Mouse (Mus musculus): ENCODE data around the gene Clec2l. TPM values are rescaled to one million over a fixed set of nuclear protein-coding genes. Genes with fewer than 3 reads are reported as not detected.

Gene Clec2l
- total and polyA plus RNA-seq, 3 experiments, result 0.52 to 5.9 (median 0.84) TPM

- 87% methylated on average over 3 of the region's 3 CpGs for WGBS
- Histone ChIP-seq H3K4me1 (ENCODE audit: control insufficient read depth, insufficient read depth, low read length) (0 out of 2 replicates have a peak, but pooled peaks cover 1% of the 10 kb centered on the region), H3K79me2 (replicated peaks; ENCODE audit: control insufficient read depth, insufficient read depth, low read length) (no peaks in the 10 kb centered on the region), H3K36me3 (ENCODE audit: control insufficient read depth, insufficient read depth, low read length) (no peaks in the 10 kb centered on the region; the same call in 1 of the 2 replicates), H3K27me3 (ENCODE audit: control insufficient read depth, insufficient read depth, low read length) (no peaks in the 10 kb centered on the region), H3K9ac (ENCODE audit: low read depth, low read length) (no peak overlapping the region), H3K27ac (no peak overlapping the region), H3K4me3 (no peak overlapping the region)
- peak in 1 of 2 experiments; percentile 55 for DNase-seq
- intact Hi-C loops (cut with DNase I), result no loop called here
- 0 out of 2 replicates have a peak, but pooled peaks have one; percentile 25 for TF ChIP-seq EP300 (IDR thresholded peaks at IDR 0.05; ENCODE audit: insufficient read depth, low read depth, low read length)
- TF ChIP-seq POLR2A (IDR thresholded peaks at IDR 0.05; ENCODE audit: insufficient read depth, low read depth, low read length), result no peak
- no peak for TF ChIP-seq CTCF (IDR thresholded peaks at IDR 0.05)
Measured at GRCm38 (mm10) chr6:38710449-38710848, 47.6 kb downstream of the Clec2l start.

GRCm38 (mm10) chr6:38713957-38714898, 51.4 kb downstream of the Clec2l start:
- H3K27me3 ChIP-seq (ENCODE audit: control insufficient read depth, insufficient read depth, low read length), result no peaks in the 10 kb centered on the region
- H3K4me1 ChIP-seq (ENCODE audit: control insufficient read depth, insufficient read depth, low read length), result 0 out of 2 replicates have a peak, but pooled peaks cover 1% of the 10 kb centered on the region
- intact Hi-C loops (cut with DNase I), result no loop called here
- peak overlapping the region; percentile 69 for H3K9ac ChIP-seq (ENCODE audit: low read depth, low read length)
- TF ChIP-seq POLR2A (IDR thresholded peaks at IDR 0.05; ENCODE audit: insufficient read depth, low read depth, low read length) (0 out of 2 replicates have a peak, but pooled peaks have one; percentile 29), CTCF (IDR thresholded peaks at IDR 0.05) (no peak), EP300 (IDR thresholded peaks at IDR 0.05; ENCODE audit: insufficient read depth, low read depth, low read length) (peak; percentile 61; the same call in 1 of the 2 replicates)
- 59% methylated on average over 19 of the region's 19 CpGs for WGBS
- peak overlapping the region; percentile 60 for H3K27ac ChIP-seq
- no peaks in the 10 kb centered on the region for H3K79me2 ChIP-seq (replicated peaks; ENCODE audit: control insufficient read depth, insufficient read depth, low read length)
- H3K36me3 ChIP-seq (ENCODE audit: control insufficient read depth, insufficient read depth, low read length), result peaks cover 1% of the 10 kb centered on the region
- peak overlapping the region; percentile 28; the same call in 1 of the 2 replicates for H3K4me3 ChIP-seq
- peak in 1 of 2 experiments; percentile 34 for DNase-seq

DNA sequence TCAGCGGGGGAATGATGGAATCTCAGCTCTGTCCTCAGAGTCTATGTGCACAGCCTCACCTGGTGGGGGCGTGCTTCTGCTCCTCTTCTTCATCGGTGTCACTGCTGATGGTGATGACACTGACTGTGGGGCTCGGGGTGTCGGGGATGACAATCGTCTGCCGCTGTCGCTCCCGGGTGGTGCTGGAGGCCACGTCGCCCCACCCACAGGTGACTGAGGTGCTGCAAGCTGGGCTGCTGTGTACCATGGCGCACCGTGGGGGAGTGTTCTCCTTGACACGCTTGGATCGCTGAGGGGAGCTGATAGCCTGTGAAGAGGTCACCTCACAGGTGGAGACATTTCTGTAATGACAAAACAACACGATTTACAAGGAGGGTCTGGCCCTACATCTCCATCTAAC, 53.0 kb downstream of the Clec2l start:
- no peak for DNase-seq
- Histone ChIP-seq H3K79me2 (replicated peaks; ENCODE audit: control insufficient read depth, insufficient read depth, low read length) (no peaks in the 10 kb centered on the region), H3K4me1 (ENCODE audit: control insufficient read depth, insufficient read depth, low read length) (0 out of 2 replicates have a peak, but pooled peaks cover 1% of the 10 kb centered on the region), H3K27ac (no peak overlapping the region), H3K4me3 (no peak overlapping the region), H3K9ac (ENCODE audit: low read depth, low read length) (no peak overlapping the region), H3K27me3 (ENCODE audit: control insufficient read depth, insufficient read depth, low read length) (no peaks in the 10 kb centered on the region), H3K36me3 (ENCODE audit: control insufficient read depth, insufficient read depth, low read length) (peaks cover 1% of the 10 kb centered on the region)
- 89% methylated on average over 16 of the region's 16 CpGs for WGBS
- intact Hi-C loops (cut with DNase I), result no loop called here
- TF ChIP-seq EP300 (IDR thresholded peaks at IDR 0.05; ENCODE audit: insufficient read depth, low read depth, low read length), result no peak
- TF ChIP-seq POLR2A (IDR thresholded peaks at IDR 0.05; ENCODE audit: insufficient read depth, low read depth, low read length), result no peak

GRCm38 (mm10) chr6:38718625-38719024, 55.8 kb downstream of the Clec2l start:
- H3K4me3 ChIP-seq, result no peak overlapping the region
- intact Hi-C loops (cut with DNase I), result no loop called here
- 0 out of 2 replicates have a peak, but pooled peaks cover 1% of the 10 kb centered on the region for H3K4me1 ChIP-seq (ENCODE audit: control insufficient read depth, insufficient read depth, low read length)
- H3K36me3 ChIP-seq (ENCODE audit: control insufficient read depth, insufficient read depth, low read length), result peaks cover 1% of the 10 kb centered on the region
- no peak overlapping the region for H3K9ac ChIP-seq (ENCODE audit: low read depth, low read length)
- no peak for DNase-seq
- no peaks in the 10 kb centered on the region for H3K79me2 ChIP-seq (replicated peaks; ENCODE audit: control insufficient read depth, insufficient read depth, low read length)
- 98% methylated on average over 7 of the region's 7 CpGs for whole genome bisulfite sequencing
- H3K27me3 ChIP-seq (ENCODE audit: control insufficient read depth, insufficient read depth, low read length), result no peaks in the 10 kb centered on the region
- TF ChIP-seq CTCF (IDR thresholded peaks at IDR 0.05) (no peak), POLR2A (IDR thresholded peaks at IDR 0.05; ENCODE audit: insufficient read depth, low read depth, low read length) (no peak), EP300 (IDR thresholded peaks at IDR 0.05; ENCODE audit: insufficient read depth, low read depth, low read length) (no peak)
- no peak overlapping the region for H3K27ac ChIP-seq

DNA sequence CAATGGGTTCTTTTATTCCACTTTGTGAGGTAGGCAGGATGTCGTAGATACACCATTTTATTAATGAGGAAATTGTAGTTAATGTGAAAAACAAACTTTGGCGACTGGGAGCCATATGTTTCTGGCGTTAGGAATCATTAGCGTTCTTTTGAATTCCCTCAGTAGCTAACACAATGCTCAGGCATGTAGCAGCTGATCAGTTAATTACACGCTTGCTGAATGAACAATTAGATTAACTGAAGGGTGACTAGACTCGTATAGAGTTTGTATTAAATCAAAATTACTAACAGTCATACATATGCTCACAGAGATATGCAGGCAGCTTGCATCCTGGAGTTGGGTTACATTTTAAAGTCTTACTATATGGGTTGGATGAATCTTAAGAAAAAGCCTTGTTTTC, 56.4 kb downstream of the Clec2l start:
- Histone ChIP-seq H3K9ac (ENCODE audit: low read depth, low read length) (no peak overlapping the region), H3K79me2 (replicated peaks; ENCODE audit: control insufficient read depth, insufficient read depth, low read length) (no peaks in the 10 kb centered on the region), H3K27me3 (ENCODE audit: control insufficient read depth, insufficient read depth, low read length) (no peaks in the 10 kb centered on the region), H3K27ac (no peak overlapping the region), H3K4me1 (ENCODE audit: control insufficient read depth, insufficient read depth, low read length) (no peaks in the 10 kb centered on the region), H3K36me3 (ENCODE audit: control insufficient read depth, insufficient read depth, low read length) (peaks cover 1% of the 10 kb centered on the region), H3K4me3 (no peak overlapping the region)
- DNase-seq, result no peak
- 67% methylated on average over 6 of the region's 6 CpGs for WGBS
- TF ChIP-seq POLR2A (IDR thresholded peaks at IDR 0.05; ENCODE audit: insufficient read depth, low read depth, low read length) (no peak), CTCF (IDR thresholded peaks at IDR 0.05) (no peak), EP300 (IDR thresholded peaks at IDR 0.05; ENCODE audit: insufficient read depth, low read depth, low read length) (no peak)
- intact Hi-C loops (cut with DNase I), result no loop called here

- no peak for TF ChIP-seq POLR2A (IDR thresholded peaks at IDR 0.05; ENCODE audit: insufficient read depth, low read depth, low read length)
- TF ChIP-seq EP300 (IDR thresholded peaks at IDR 0.05; ENCODE audit: insufficient read depth, low read depth, low read length), result no peak
- TF ChIP-seq CTCF (IDR thresholded peaks at IDR 0.05), result no peak
- no peak for DNase-seq
- intact Hi-C loops (cut with DNase I), result no loop called here
- H3K27ac ChIP-seq, result no peak overlapping the region
- H3K4me3 ChIP-seq, result no peak overlapping the region
- no peaks in the 10 kb centered on the region for H3K27me3 ChIP-seq (ENCODE audit: control insufficient read depth, insufficient read depth, low read length)
- H3K79me2 ChIP-seq (replicated peaks; ENCODE audit: control insufficient read depth, insufficient read depth, low read length), result no peaks in the 10 kb centered on the region
- H3K4me1 ChIP-seq (ENCODE audit: control insufficient read depth, insufficient read depth, low read length), result no peaks in the 10 kb centered on the region
- H3K36me3 ChIP-seq (ENCODE audit: control insufficient read depth, insufficient read depth, low read length), result peaks cover 1% of the 10 kb centered on the region; the same call in 1 of the 2 replicates
- H3K9ac ChIP-seq (ENCODE audit: low read depth, low read length), result no peak overlapping the region
- 81% methylated on average over 1 of the region's 1 CpGs for WGBS
Measured at GRCm38 (mm10) chr6:38721361-38721760, 58.5 kb downstream of the Clec2l start.
